Mouse (Mus musculus): Measurements from ENCODE around the gene Hk1. TPM values are rescaled to one million over a fixed set of nuclear protein-coding genes. Genes with fewer than 3 reads are reported as not detected.

The Hk1 gene
- polyA plus RNA-seq, 1 experiment from 2014 or later: 67.5 TPM

Other genes starting within 250 kb of the Hk1 start
- gene Neurog3, start 246.8 kb downstream of the Hk1 start, polyA plus RNA-seq (2015; fragmentation: Nextera tagmentation; extraction: Ambion mirVana): not detected in 2 replicates
- gene Fam241b, start 236.0 kb downstream of the Hk1 start, polyA plus RNA-seq (2015; fragmentation: Nextera tagmentation; extraction: Ambion mirVana): 13.9 and 16.7 TPM in 2 replicates
- gene Tspan15, start 148.7 kb downstream of the Hk1 start, polyA plus RNA-seq (2015; fragmentation: Nextera tagmentation; extraction: Ambion mirVana): 69.5 and 78.7 TPM in 2 replicates
- gene Tacr2, start 127.5 kb downstream of the Hk1 start, polyA plus RNA-seq (2015; fragmentation: Nextera tagmentation; extraction: Ambion mirVana): 0.15 and 0.22 TPM in 2 replicates
- gene Hkdc1, start 42.6 kb upstream of the Hk1 start, polyA plus RNA-seq (2015; fragmentation: Nextera tagmentation; extraction: Ambion mirVana): 4.0 and 5.1 TPM in 2 replicates
- 0.66 and 0.99 TPM in 2 replicates for gene 4930507D05Rik, start 69.6 kb upstream of the Hk1 start, polyA plus RNA-seq (2015; fragmentation: Nextera tagmentation; extraction: Ambion mirVana)
- gene Supv3l1, start 69.8 kb upstream of the Hk1 start, polyA plus RNA-seq (2015; fragmentation: Nextera tagmentation; extraction: Ambion mirVana): 32.3 and 32.5 TPM in 2 replicates
- 84.6 and 88.6 TPM in 2 replicates for gene Vps26a, start 106.9 kb upstream of the Hk1 start, polyA plus RNA-seq (2015; fragmentation: Nextera tagmentation; extraction: Ambion mirVana)
- 8.2 and 9.6 TPM in 2 replicates for gene Srgn, start 147.5 kb upstream of the Hk1 start, polyA plus RNA-seq (2015; fragmentation: Nextera tagmentation; extraction: Ambion mirVana)
- gene Kif1bp, start 198.5 kb upstream of the Hk1 start, polyA plus RNA-seq (2015; fragmentation: Nextera tagmentation; extraction: Ambion mirVana): 35.5 and 39.0 TPM in 2 replicates
- 20.8 and 23.2 TPM in 2 replicates for gene Ddx21, start 222.4 kb upstream of the Hk1 start, polyA plus RNA-seq (2015; fragmentation: Nextera tagmentation; extraction: Ambion mirVana)